Mouse (Mus musculus) limb, embryonic 15.5 days (tissue): ENCODE measurements at regions not wholly inside any gene's neighbourhood (a gene's known extent, or its start where the extent isn't known, plus 50 kb on each side); places are given as distances from the start of the nearest gene placed in this dataset.
"Not testable (repeated sequence)": the region's sequence is repeated elsewhere in the genome, so short reads cannot be mapped to it uniquely, and the experiment has no call there.

ENCODE experiments used
- ATAC-seq: fragments of 200-750 bp; cut with Nextera tagmentation; 2 replicates; pipeline ENCODE4 v1.8.0; 2017; ENCODE audit warnings: low read depth, moderate TSS enrichment; ENCODE audit not compliant: insufficient number of reproducible peaks, low FRiP score, low TSS enrichment
- H3K27ac ChIP-seq: fragments of 300-500 bp; sonication (generic); 2 replicates; pipeline ENCODE4 v1.5.1; 2015; ENCODE audit warnings: moderate library complexity, mild to moderate bottlenecking, inconsistent platforms
- H3K27me3 ChIP-seq: fragments of 300-500 bp; sonication (generic); 2 replicates; pipeline ENCODE4 v1.6.1; 2015; ENCODE audit warnings: inconsistent platforms
- H3K36me3 ChIP-seq: fragments of 300-500 bp; sonication (generic); 2 replicates; pipeline ENCODE4 v1.6.1; 2015; ENCODE audit warnings: inconsistent platforms
- H3K4me1 ChIP-seq: fragments of 300-500 bp; sonication (generic); 2 replicates; pipeline ENCODE4 v1.6.1; 2015; ENCODE audit warnings: inconsistent platforms
- H3K4me2 ChIP-seq: fragments of 300-500 bp; sonication (generic); 2 replicates; pipeline ENCODE4 v1.6.1; 2015; ENCODE audit warnings: mild to moderate bottlenecking, inconsistent platforms
- H3K4me3 ChIP-seq: fragments of 300-500 bp; sonication (generic); 2 replicates; pipeline ENCODE4 v1.5.1; 2015; ENCODE audit warnings: mild to moderate bottlenecking, inconsistent platforms
- H3K9ac ChIP-seq: fragments of 300-500 bp; sonication (generic); 2 replicates; pipeline ENCODE4 v1.6.1; 2015; ENCODE audit warnings: inconsistent platforms
- H3K9me3 ChIP-seq: fragments of 300-500 bp; sonication (generic); 2 replicates; pipeline ENCODE4 v1.6.1; 2016; ENCODE audit warnings: inconsistent platforms
- WGBS: fragments of 180-500 bp; shearing (Covaris S2); methylation state at CpG from one replicate; pipeline ENCODE4 v1.1.7; 2015; 5-methylcytosine and 5-hydroxymethylcytosine counted together

DNA sequence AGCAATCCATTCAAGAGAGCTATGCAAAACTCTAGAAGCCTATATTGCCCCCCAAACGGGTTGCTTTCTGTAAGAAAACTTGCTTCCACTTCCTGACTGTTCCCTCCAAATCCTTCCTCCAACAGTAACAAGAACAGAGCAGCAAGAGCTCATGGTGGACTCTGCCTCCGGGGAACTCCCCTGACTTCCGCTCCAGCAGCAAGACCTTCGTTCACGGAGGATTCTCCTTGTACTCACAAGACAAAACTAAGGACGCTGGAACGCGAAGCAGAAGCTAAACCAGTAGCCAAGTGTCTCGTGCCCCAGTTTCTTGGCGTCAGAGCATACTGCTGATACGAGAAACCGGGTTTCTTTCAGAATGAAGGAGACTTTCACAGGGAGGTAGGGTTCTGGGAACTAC, 50.7 kb downstream of the H2al2a start:
- H3K36me3 ChIP-seq = no peaks in the 10 kb centered on the region
- no peak overlapping the region for H3K4me3 ChIP-seq
- no peak overlapping the region for H3K9ac ChIP-seq
- no peak overlapping the region for H3K27ac ChIP-seq
- no peak for ATAC-seq
- no peaks in the 10 kb centered on the region for H3K27me3 ChIP-seq
- peaks cover 11% of the 10 kb centered on the region; the same call in 1 of the 2 replicates for H3K4me1 ChIP-seq
- no peak overlapping the region for H3K4me2 ChIP-seq
- 64% methylated on average over 12 of the region's 12 CpGs for WGBS
- no peaks in the 10 kb centered on the region for H3K9me3 ChIP-seq

DNA sequence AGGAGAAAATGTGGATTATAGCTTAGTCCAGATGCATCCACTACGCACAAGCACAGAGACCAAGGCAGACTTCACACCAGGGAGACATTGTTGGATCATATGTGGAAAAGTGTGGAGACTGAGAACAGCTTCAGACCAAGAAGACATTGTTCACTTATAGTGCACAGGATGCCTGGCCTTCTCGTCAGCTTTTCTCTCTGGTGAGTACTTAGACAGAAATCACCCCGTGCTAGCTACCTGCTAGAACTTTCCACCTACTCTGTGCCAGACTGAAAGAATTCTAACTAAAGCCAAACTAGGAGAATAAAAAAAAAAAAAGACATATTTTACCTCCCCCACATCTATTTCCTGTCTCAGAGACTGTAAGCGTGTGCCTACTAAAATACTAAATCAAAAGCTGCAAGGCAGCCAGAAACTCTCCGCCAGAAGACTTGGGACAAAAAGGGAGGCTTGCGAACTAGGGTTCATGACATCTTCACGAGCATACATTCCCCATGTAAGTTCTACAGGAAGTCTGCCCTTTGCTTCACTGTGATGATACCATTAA, 51.3 kb downstream of the H2al2a start:
- peak; percentile 48; the same call in 1 of the 2 replicates for ATAC-seq
- H3K4me3 ChIP-seq = no peak overlapping the region
- 54% methylated on average over 7 of the region's 7 CpGs for WGBS
- H3K4me2 ChIP-seq = no peak overlapping the region
- H3K4me1 ChIP-seq = peaks cover 11% of the 10 kb centered on the region; the same call in 1 of the 2 replicates
- no peaks in the 10 kb centered on the region for H3K27me3 ChIP-seq
- H3K36me3 ChIP-seq = no peaks in the 10 kb centered on the region
- no peaks in the 10 kb centered on the region for H3K9me3 ChIP-seq
- no peak overlapping the region for H3K9ac ChIP-seq
- peak overlapping the region; percentile 55 for H3K27ac ChIP-seq

DNA sequence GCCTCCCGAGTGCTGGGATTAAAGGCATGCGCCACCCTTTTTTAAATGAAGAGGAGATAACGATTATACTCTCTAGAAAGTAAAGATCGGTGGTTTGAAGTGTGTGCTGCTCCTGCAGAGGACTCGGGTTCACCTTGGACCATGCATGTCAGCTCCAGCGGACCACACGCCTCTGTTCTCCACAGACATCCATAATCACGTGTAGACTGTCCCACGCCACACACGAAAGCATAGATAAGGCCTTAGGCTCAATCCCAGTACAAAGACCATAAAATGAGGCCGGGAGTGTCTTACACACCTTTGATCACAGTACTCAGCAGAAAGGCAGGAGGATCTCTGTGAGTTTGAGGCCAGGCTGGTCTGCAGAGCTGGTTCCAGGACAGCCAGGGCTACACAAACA, 53.3 kb downstream of the H2al2a start:
- H3K36me3 ChIP-seq = no peaks in the 10 kb centered on the region
- no peak overlapping the region for H3K4me2 ChIP-seq
- no peak overlapping the region for H3K27ac ChIP-seq
- no peak for ATAC-seq
- H3K9me3 ChIP-seq = no peaks in the 10 kb centered on the region
- no peak overlapping the region for H3K4me3 ChIP-seq
- WGBS = 90% methylated on average over 11 of the region's 11 CpGs
- no peak overlapping the region for H3K9ac ChIP-seq
- peaks cover 27% of the 10 kb centered on the region for H3K4me1 ChIP-seq
- no peaks in the 10 kb centered on the region for H3K27me3 ChIP-seq

DNA sequence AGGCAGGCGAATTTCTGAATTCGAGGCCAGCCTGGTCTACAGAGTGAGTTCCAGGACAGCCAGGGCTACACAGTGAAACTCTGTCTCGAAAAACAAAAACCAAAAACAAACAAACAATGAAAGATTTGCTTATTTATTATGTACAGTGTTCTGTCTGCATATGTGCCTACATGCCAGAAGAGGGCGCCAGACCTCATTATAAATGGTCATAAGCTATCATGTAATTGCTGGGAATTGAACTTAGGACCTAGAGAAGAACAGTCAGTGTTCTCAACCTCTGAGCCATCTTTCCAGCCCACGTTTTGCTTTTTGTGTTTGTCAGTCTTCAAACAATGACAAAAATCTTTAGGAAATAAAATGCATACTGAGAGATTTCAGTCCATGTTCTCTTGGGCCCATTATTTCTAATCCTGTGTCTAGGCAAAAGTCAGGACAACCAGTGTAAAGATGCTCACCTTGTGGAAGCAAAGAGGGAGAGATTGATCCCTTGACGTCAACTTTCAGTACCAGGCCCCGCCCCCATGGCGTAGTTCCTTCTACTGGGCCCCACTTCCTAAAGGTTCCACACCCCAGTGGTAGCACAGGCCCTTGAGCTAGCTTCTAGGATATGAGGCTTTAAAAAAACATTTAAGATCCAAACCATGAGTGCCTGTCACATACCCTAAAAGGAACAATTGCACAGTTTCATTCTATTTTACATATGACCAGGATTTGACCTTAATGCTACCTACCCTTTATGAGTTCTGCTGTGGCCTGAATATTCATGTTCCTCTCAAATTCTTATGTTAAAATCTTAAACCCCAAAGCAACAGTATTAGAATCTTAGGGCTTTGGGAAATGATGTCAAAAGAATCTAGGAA, 54.0 kb downstream of the H2al2a start:
- H3K9ac ChIP-seq = no peak overlapping the region
- no peaks in the 10 kb centered on the region for H3K27me3 ChIP-seq
- no peaks in the 10 kb centered on the region for H3K9me3 ChIP-seq
- H3K4me2 ChIP-seq = no peak overlapping the region
- no peak overlapping the region for H3K27ac ChIP-seq
- H3K36me3 ChIP-seq = no peaks in the 10 kb centered on the region
- ATAC-seq = no peak
- 79% methylated on average over 8 of the region's 8 CpGs for WGBS
- peaks cover 30% of the 10 kb centered on the region for H3K4me1 ChIP-seq
- no peak overlapping the region for H3K4me3 ChIP-seq

DNA sequence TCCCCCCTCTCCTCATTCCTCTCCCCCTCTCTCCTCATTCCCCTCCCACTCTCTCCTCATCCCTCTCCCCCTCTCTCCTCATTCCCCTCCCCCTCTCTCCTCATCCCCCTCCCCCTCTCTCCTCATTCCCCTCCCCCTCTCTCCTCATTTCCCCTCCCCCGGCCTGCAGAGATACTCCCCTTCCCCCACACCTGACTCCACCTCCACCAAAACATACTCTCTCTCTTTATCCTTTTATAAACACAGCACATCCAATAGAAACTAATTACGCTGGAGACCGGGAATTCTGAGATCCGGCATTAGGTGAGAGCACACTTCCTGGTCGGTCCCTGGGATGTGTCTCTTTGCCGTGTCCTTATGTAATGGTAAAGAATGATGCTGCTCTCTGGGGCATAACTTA, 54.8 kb downstream of the H2al2a start:
- Histone ChIP-seq H3K9me3 (no peaks in the 10 kb centered on the region), H3K27ac (no peak overlapping the region), H3K4me2 (no peak overlapping the region), H3K27me3 (no peaks in the 10 kb centered on the region), H3K36me3 (no peaks in the 10 kb centered on the region), H3K4me1 (peaks cover 30% of the 10 kb centered on the region), H3K9ac (no peak overlapping the region), H3K4me3 (no peak overlapping the region)
- no peak for ATAC-seq
- WGBS = 91% methylated on average over 6 of the region's 6 CpGs

DNA sequence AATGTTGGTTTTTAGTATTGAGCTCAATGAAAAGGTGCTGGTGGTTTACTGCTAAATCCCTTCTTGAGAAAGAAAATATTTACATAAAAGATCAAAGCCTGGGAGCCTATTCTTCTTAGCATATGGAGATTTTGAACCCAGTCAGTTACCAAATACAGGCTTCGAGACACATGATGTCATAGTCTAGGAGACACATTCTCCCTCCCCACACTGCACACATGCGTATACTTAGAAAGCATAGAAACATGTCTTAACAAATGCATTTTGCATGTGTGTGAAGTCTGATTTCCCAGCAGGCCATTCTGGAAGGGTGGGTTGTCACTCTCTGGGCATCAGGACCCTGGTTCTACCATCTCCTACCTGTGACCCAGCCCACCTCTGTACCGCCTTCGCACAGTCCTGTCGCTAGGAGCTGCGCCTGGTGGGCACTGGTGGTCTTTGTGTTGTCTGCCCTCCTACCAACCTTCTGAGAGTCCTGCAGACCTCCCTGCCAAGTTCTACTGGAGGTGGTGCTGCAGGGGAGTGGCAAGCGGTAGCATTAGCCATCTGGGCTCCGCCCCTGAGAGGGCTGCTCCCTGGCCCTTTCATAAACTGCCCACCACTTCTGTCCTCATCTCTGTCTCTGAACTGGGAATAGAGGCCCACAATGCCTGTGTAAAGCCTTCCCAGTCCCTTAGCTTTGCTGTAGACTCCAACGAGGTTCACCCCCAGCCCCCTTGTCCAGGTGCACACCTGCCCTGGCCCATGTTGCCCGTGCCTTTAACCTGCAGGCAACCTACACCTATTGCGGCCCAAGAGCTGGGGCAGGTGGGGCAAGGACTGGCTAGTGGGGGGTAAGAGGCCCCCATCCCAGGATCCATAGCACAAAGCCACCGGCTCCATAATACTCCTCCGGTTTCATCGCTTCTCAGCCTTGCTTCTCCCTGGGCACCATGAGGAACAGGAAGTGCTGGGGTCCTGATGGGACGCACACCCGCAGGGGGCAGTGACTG, 56.6 kb downstream of the H2al2a start:
- 0 out of 2 replicates have a peak overlapping the region, but pooled peaks have one; percentile 7 for H3K4me2 ChIP-seq
- H3K9me3 ChIP-seq, H3K36me3 ChIP-seq, ATAC-seq, H3K4me3 ChIP-seq, H3K27me3 ChIP-seq, H3K9ac ChIP-seq: not testable (repeated sequence)
- H3K27ac ChIP-seq = peak overlapping the region; percentile 75
- peaks cover 21% of the 10 kb centered on the region for H3K4me1 ChIP-seq
- WGBS = 55% methylated on average over 14 of the region's 16 CpGs

DNA sequence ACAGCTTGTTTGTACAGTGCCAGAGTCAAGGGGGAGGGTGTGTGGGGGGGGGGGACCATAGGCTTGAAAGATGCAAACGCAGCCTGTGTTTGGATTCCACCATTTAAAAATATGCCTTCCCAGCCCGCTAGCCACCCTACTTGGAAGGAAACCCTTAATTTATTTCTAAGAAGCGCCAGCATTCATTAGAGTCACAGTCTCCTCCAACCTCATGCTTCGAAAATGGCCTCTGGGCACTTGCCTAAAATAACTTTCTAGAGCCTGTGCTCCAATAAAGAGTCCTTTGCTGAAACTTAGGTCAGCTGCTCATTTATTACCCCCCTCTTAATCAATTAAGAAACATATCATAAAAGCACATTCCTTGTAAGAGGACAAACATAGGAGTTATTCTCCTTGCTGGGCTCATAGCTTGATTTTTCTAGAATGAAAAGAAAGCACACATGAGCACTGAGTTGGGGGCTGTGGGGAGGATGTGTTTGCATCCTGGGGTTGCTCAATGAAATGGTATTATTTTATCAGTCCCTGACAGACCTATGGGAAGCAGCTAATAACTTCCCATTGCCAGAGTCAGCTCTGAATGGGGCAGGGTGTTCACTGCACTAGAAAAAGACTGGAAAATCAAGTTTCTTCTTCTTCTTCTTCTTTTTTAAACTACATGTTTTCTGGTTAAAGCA, 57.4 kb downstream of the H2al2a start:
- H3K9ac ChIP-seq = no peak overlapping the region
- H3K36me3 ChIP-seq = no peaks in the 10 kb centered on the region
- H3K9me3 ChIP-seq = no peaks in the 10 kb centered on the region
- peak; percentile 61 for ATAC-seq
- WGBS = 34% methylated on average over 4 of the region's 4 CpGs
- H3K27me3 ChIP-seq = no peaks in the 10 kb centered on the region
- no peak overlapping the region for H3K4me2 ChIP-seq
- peaks cover 19% of the 10 kb centered on the region for H3K4me1 ChIP-seq
- H3K4me3 ChIP-seq = no peak overlapping the region
- H3K27ac ChIP-seq = peak overlapping the region; percentile 75

DNA sequence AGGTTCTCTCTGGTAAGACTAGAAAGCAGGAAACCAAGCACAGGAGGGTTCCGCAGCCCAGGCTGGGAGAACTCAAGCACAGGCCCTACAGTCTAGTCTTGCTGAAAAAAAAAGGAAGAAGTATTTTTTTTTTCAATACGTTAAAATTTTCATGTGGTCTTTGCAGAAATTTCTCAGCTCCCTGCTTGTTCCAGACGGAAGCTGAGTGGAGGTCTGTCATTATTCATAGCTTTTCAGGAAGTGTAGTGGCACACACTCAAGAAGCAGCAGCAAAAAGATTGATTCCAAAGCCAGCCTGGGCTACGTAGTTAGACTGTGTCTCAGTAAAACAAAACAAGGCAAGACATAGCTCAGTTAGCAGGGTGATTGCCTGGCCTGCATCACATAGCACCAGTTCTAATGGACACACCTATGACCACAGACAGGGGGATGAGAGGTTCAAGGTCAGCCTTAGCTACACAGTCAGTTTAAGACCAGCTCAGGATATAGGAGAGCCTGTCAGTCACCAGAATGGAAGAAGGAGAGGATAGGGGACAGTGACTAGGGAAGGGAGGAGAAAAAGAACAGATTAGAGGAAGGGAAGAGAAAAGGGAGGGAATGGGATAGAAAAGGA, 60.1 kb downstream of the H2al2a start:
- H3K4me2 ChIP-seq = no peak overlapping the region
- H3K27ac ChIP-seq = no peak overlapping the region
- no peak overlapping the region for H3K4me3 ChIP-seq
- H3K9me3 ChIP-seq = no peaks in the 10 kb centered on the region
- H3K36me3 ChIP-seq = no peaks in the 10 kb centered on the region
- no peak overlapping the region for H3K9ac ChIP-seq
- H3K4me1 ChIP-seq = peaks cover 23% of the 10 kb centered on the region
- no peaks in the 10 kb centered on the region for H3K27me3 ChIP-seq
- 70% methylated on average over 4 of the region's 4 CpGs for WGBS
- no peak for ATAC-seq

DNA sequence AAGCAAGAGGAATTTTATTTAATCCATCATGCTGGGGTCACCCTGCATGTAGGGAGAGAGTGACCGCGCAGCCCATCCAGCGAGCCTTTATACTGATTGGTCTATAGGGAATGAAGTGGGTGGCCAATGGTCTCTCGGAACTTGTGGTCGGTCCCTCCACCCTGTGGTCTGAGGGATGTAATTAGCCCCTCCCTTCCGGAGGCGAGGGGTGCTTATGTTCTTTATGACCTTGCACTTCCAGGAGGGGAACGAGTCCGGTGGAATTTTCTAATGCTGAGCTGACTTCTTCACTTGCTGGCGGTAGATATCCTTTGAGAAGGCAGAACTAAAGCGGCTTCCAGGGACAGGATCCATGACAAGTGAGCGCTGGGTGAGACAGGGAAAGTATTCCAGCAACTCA, 60.8 kb downstream of the H2al2a start:
- WGBS = 75% methylated on average over 12 of the region's 12 CpGs
- Histone ChIP-seq H3K9ac (no peak overlapping the region), H3K9me3 (no peaks in the 10 kb centered on the region), H3K36me3 (no peaks in the 10 kb centered on the region), H3K4me1 (peaks cover 23% of the 10 kb centered on the region), H3K4me3 (no peak overlapping the region), H3K27ac (no peak overlapping the region), H3K27me3 (no peaks in the 10 kb centered on the region), H3K4me2 (no peak overlapping the region)
- ATAC-seq = no peak

DNA sequence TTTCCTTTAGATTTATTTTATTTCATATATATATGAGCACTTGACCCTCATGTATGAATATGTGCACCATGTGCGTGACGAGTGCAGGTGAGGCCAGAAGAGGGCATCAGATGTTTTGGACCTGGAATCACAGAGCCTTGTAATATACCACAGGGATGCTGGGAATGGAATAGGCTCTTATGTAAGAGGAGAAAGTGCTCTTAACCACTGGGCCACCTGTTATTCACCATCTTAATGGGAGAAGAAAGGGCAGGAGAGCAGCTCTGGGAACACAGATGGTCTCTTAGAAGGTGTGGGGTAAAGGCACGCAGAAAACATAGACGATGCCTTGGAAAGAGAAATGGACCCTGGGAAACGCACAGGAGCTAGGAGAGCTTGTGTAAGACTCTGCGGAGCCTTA, 61.3 kb downstream of the H2al2a start:
- H3K9me3 ChIP-seq = no peaks in the 10 kb centered on the region
- H3K4me3 ChIP-seq = no peak overlapping the region
- no peak for ATAC-seq
- peaks cover 23% of the 10 kb centered on the region for H3K4me1 ChIP-seq
- no peaks in the 10 kb centered on the region for H3K27me3 ChIP-seq
- no peak overlapping the region for H3K4me2 ChIP-seq
- no peak overlapping the region for H3K9ac ChIP-seq
- 91% methylated on average over 6 of the region's 6 CpGs for WGBS
- H3K36me3 ChIP-seq = no peaks in the 10 kb centered on the region
- H3K27ac ChIP-seq = no peak overlapping the region

DNA sequence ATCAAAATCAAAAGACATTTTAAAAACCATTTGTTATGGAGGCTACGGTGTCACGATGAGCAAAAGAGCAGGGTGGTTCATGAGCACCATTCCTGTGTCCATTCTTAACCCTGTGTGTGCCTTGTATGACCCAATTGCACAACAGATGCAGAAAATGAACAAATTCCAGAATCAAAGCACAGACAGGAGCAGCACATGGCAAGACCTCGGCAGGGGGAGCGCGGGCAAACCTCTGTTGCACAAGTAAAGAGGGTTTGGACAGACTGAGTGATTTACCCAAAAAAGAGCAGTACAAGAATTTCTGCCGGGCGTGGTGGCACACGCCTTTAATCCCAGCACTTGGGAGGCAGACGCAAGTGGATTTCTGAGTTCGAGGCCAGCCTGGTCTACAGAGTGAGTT, 62.1 kb downstream of the H2al2a start:
- no peak for ATAC-seq
- H3K36me3 ChIP-seq = no peaks in the 10 kb centered on the region
- H3K4me1 ChIP-seq = peaks cover 17% of the 10 kb centered on the region; the same call in 1 of the 2 replicates
- 0 out of 2 replicates have a peak, but pooled peaks cover 4% of the 10 kb centered on the region for H3K9me3 ChIP-seq
- no peaks in the 10 kb centered on the region for H3K27me3 ChIP-seq
- no peak overlapping the region for H3K27ac ChIP-seq
- WGBS = 89% methylated on average over 10 of the region's 10 CpGs
- H3K9ac ChIP-seq = no peak overlapping the region
- no peak overlapping the region for H3K4me2 ChIP-seq
- no peak overlapping the region for H3K4me3 ChIP-seq
